In genomic region chr6:124662477-124663423, GRCm38 (mm10) we compare ENCODE assay signal across 8 mouse cellular contexts. TPM values are rescaled to one million over a fixed set of nuclear protein-coding genes. Genes with fewer than 3 reads are reported as not detected.
A peak's percentile ranks its signal among the peaks of the same experiment; 100 is the strongest.
DNase-seq lines count a peak whose midpoint lies in the region; ATAC-seq and TF ChIP-seq lines count a peak whose summit lies in the region.

Lpcat3 (plus strand) TSS chr6:124663027.

- H3K9ac ChIP-seq in embryonic facial prominence, embryonic 15.5 days = peak within 1 kb of the TSS; percentile 57
- peak within 1 kb of the TSS; percentile 67 for H3K9ac ChIP-seq in limb, embryonic 14.5 days (ENCODE audit: low read depth, low read length, severe bottlenecking)
- H3K9ac ChIP-seq in midbrain, postnatal 0 days (replicated peaks; ENCODE audit: low read length, poor library complexity, severe bottlenecking) = peak within 1 kb of the TSS; percentile 65

- ATAC-seq in embryonic facial prominence, embryonic 15.5 days (ENCODE audit: insufficient number of reproducible peaks, low FRiP score, low TSS enrichment, low read depth) = peak; percentile 97
- peak; percentile 98 for ATAC-seq in limb, embryonic 14.5 days (ENCODE audit: low FRiP score, low read depth)
- ATAC-seq in midbrain, postnatal 0 days (ENCODE audit: low FRiP score) = peak; percentile 96

- H3K36me3 ChIP-seq in embryonic facial prominence, embryonic 15.5 days = 0 out of 2 replicates have a peak, but pooled peaks cover 3% of the 10 kb centered on the region
- H3K36me3 ChIP-seq in limb, embryonic 14.5 days (ENCODE audit: control insufficient read depth, insufficient read depth, low read length) = no peaks in the 10 kb centered on the region
- no peaks in the 10 kb centered on the region for H3K36me3 ChIP-seq in midbrain, postnatal 0 days (ENCODE audit: insufficient read depth, low read length)

- H3K9me3 ChIP-seq in embryonic facial prominence, embryonic 15.5 days (replicated peaks) = no peaks in the 10 kb centered on the region
- no peaks in the 10 kb centered on the region for H3K9me3 ChIP-seq in limb, embryonic 14.5 days (ENCODE audit: control insufficient read depth, low read length)
- H3K9me3 ChIP-seq in midbrain, postnatal 0 days (ENCODE audit: low read length) = no peaks in the 10 kb centered on the region

- H3K4me1 ChIP-seq in bone marrow, adult 2 months (ENCODE audit: control insufficient read depth, insufficient read depth, low read length) = no peaks in the 10 kb centered on the region
- peaks cover 9% of the 10 kb centered on the region; the same call in 1 of the 2 replicates for H3K4me1 ChIP-seq in embryonic facial prominence, embryonic 15.5 days
- peaks cover 4% of the 10 kb centered on the region; the same call in 1 of the 2 replicates for H3K4me1 ChIP-seq in limb, embryonic 14.5 days (ENCODE audit: control insufficient read depth, insufficient read depth, low read length)
- no peaks in the 10 kb centered on the region for H3K4me1 ChIP-seq in midbrain, postnatal 0 days (ENCODE audit: insufficient read depth, low read length)

- WGBS in bone marrow, adult 2 months = under 1% methylated on average over 72 of the region's 87 CpGs
- WGBS in embryonic facial prominence, embryonic 15.5 days = 1% methylated on average over 73 of the region's 87 CpGs
- WGBS in limb, embryonic 14.5 days = under 1% methylated on average over 49 of the region's 87 CpGs
- WGBS in midbrain, postnatal 0 days = 1% methylated on average over 77 of the region's 87 CpGs

- DNase-seq in 416B (ENCODE audit: low read depth) = peak; percentile 99
- peak; percentile 96 for DNase-seq in heart, adult 8-10 months (ENCODE audit: low spot score)
- peak; percentile 100 for DNase-seq in kidney, adult 9 months
- peak; percentile 98 for DNase-seq in limb, embryonic 14.5 days (ENCODE audit: low spot score)
- DNase-seq in midbrain, postnatal 0 days (ENCODE audit: low spot score) = peak; percentile 98
- DNase-seq in spleen, postnatal 14 days (ENCODE audit: low spot score in 2 of 2) = peak; percentile 100

- peak within 1 kb of the TSS; percentile 70 for H3K4me2 ChIP-seq in embryonic facial prominence, embryonic 15.5 days (replicated peaks)
- H3K4me2 ChIP-seq in limb, embryonic 14.5 days (replicated peaks; ENCODE audit: low read depth, low read length, severe bottlenecking) = peak within 1 kb of the TSS; percentile 72
- H3K4me2 ChIP-seq in midbrain, postnatal 0 days (ENCODE audit: low read depth, low read length, poor library complexity, severe bottlenecking) = peak within 1 kb of the TSS; percentile 67

- peak; percentile 33; the same call in 1 of the 2 replicates for TF ChIP-seq POLR2A in bone marrow, adult 2 months (IDR thresholded peaks at IDR 0.05; ENCODE audit: borderline replicate concordance, control insufficient read depth, low read depth, low read length)
- TF ChIP-seq POLR2A in limb, embryonic 14.5 days (IDR thresholded peaks at IDR 0.05; ENCODE audit: borderline replicate concordance, extremely low read depth, insufficient read depth, insufficient read length) = no peak

- TF ChIP-seq CTCF in bone marrow, adult 2 months (IDR thresholded peaks at IDR 0.05; ENCODE audit: control insufficient read depth, insufficient read depth, low read length) = peak; percentile 47; the same call in 1 of the 2 replicates
- TF ChIP-seq CTCF in midbrain, postnatal 0 days (IDR thresholded peaks at IDR 0.05) = peak; percentile 75

- H3K27me3 ChIP-seq in embryonic facial prominence, embryonic 15.5 days = no peaks in the 10 kb centered on the region
- H3K27me3 ChIP-seq in limb, embryonic 14.5 days (ENCODE audit: control insufficient read depth, insufficient read depth, low read length) = no peaks in the 10 kb centered on the region
- no peaks in the 10 kb centered on the region for H3K27me3 ChIP-seq in midbrain, postnatal 0 days (ENCODE audit: insufficient read depth, low read length)

- H3K4me3 ChIP-seq in bone marrow, adult 2 months (replicated peaks; ENCODE audit: control insufficient read depth, low read depth, low read length) = peak within 1 kb of the TSS; percentile 94
- peak within 1 kb of the TSS; percentile 81 for H3K4me3 ChIP-seq in embryonic facial prominence, embryonic 15.5 days (replicated peaks)
- peak within 1 kb of the TSS; percentile 71 for H3K4me3 ChIP-seq in limb, embryonic 14.5 days (replicated peaks; ENCODE audit: low read length)
- H3K4me3 ChIP-seq in midbrain, postnatal 0 days (ENCODE audit: low read depth, low read length) = peak within 1 kb of the TSS; percentile 63

- H3K27ac ChIP-seq in bone marrow, adult 2 months (ENCODE audit: control insufficient read depth, insufficient read depth, low read depth, low read length, poor library complexity) = peak within 1 kb of the TSS; percentile 82
- H3K27ac ChIP-seq in embryonic facial prominence, embryonic 15.5 days (replicated peaks) = peak within 1 kb of the TSS; percentile 88
- peak within 1 kb of the TSS; percentile 70 for H3K27ac ChIP-seq in limb, embryonic 14.5 days (replicated peaks; ENCODE audit: low read depth, low read length)
- peak within 1 kb of the TSS; percentile 77 for H3K27ac ChIP-seq in midbrain, postnatal 0 days (ENCODE audit: low read depth, low read length)

RNA-seq across cellular contexts. Expression of gene Lpcat3, which starts in this region (rescaled TPM):
- 67.0 and 77.5 TPM in 2 replicates for polyA plus RNA-seq in bone marrow, adult 2 months (2011; ENCODE audit: insufficient read depth, insufficient read length, low replicate concordance, missing spikeins)
- 56.0 and 56.1 TPM in 2 replicates for polyA plus RNA-seq in embryonic facial prominence, embryonic 15.5 days (2015; fragmentation: Nextera tagmentation; extraction: Ambion mirVana)
- total RNA-seq in heart, adult 8-10 months (2022) = 10 to 100 TPM; 38.8 to 39.9 (median 39.1) TPM
- polyA plus RNA-seq in limb, embryonic 14.5 days (2012; rRNA removed) = 80.8 and 101 TPM in 2 replicates
- polyA plus RNA-seq in limb, embryonic 14.5 days (2014; fragmentation: Nextera tagmentation; extraction: Ambion mirVana) = 49.3 and 51.7 TPM in 2 replicates
- total RNA-seq in midbrain, postnatal 0 days (2014; rRNA removed) = 31.4 and 35.0 TPM in 2 replicates
- 40.0 and 43.2 TPM in 2 replicates for polyA plus RNA-seq in midbrain, postnatal 0 days (2015; fragmentation: Nextera tagmentation; extraction: Ambion mirVana)

Comparison
In these comparisons a context has a peak if more than half of its experiments do, and no peak if none do; other contexts are left out.
1. Peak in every context shown above with its lines: DNase-seq, ATAC-seq, H3K4me3 ChIP-seq and H3K27ac ChIP-seq.